In the genomic region with DNA sequence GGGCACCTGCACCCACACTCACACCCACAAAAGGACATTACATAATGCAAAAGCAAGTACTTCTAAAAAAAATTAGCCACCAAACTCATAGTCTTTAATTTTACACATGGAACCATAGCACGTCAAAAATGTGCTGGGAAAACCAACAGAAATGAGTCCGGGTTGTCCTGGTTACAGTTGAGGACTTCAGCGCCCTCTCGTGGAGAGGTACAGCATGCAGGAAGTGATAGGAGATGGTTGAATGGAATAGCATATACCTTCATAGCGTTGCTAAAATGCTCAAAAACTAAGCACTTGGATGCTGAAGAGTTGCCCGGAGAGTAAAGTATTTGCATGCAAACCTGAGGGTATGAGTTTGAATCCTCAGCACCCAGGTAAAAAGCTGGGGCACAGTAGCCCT, we compare ENCODE assay signal across 8 mouse cellular contexts. TPM values are rescaled to one million over a fixed set of nuclear protein-coding genes. Genes with fewer than 3 reads are reported as not detected.
A peak's percentile ranks its signal among the peaks of the same experiment; 100 is the strongest.
DNase-seq lines count a peak whose midpoint lies in the region; ATAC-seq and TF ChIP-seq lines count a peak whose summit lies in the region.

No protein-coding gene starts in this region.

- no peaks in the 10 kb centered on the region for H3K36me3 ChIP-seq in ES-E14 (ENCODE audit: control insufficient read depth, insufficient read depth, low read length, poor library complexity, severe bottlenecking)
- H3K36me3 ChIP-seq in midbrain, embryonic 16.5 days (ENCODE audit: control insufficient read depth, insufficient read depth, low read length) = no peaks in the 10 kb centered on the region

- peaks cover 7% of the 10 kb centered on the region; the same call in 1 of the 2 replicates for H3K27me3 ChIP-seq in midbrain, embryonic 16.5 days (ENCODE audit: control insufficient read depth, insufficient read depth, low read depth, low read length)

- no peaks in the 10 kb centered on the region for H3K9me3 ChIP-seq in ES-E14 (ENCODE audit: control insufficient read depth, insufficient read depth, low read depth, low read length)
- no peaks in the 10 kb centered on the region for H3K9me3 ChIP-seq in midbrain, embryonic 16.5 days (replicated peaks; ENCODE audit: control insufficient read depth, low read length, poor library complexity, severe bottlenecking)

- DNase-seq in left cerebral cortex, adult 18-20 months (ENCODE audit: low spot score in 2 of 2) = peak; percentile 20 to 53
- DNase-seq in left cerebral cortex, adult 11 months (ENCODE audit: low spot score) = no peak
- DNase-seq in ES-E14 (ENCODE audit: low read depth, low spot score) = peak; percentile 42
- DNase-seq in adrenal gland, adult 8-10 months = peak; percentile 24
- DNase-seq in kidney, postnatal 25 days = peak; percentile 75 to 82

- H3K27ac ChIP-seq in ES-E14 (ENCODE audit: insufficient read depth, low read depth, low read length, poor library complexity, severe bottlenecking) = no peak overlapping the region
- no peak overlapping the region for H3K27ac ChIP-seq in midbrain, embryonic 16.5 days (ENCODE audit: low read length)

- H3K4me2 ChIP-seq in midbrain, embryonic 16.5 days (ENCODE audit: low read length) = no peak overlapping the region

- in situ Hi-C loops in ES-E14 (cut with MboI; ENCODE audit: low sequenced_read_pairs in 2 of 2, unreplicated experiment in 2 of 2) = no loop called here

- 76% methylated on average over 6 of the region's 6 CpGs for WGBS in midbrain, embryonic 16.5 days

- ATAC-seq in neutrophil, adult 5-6 weeks (ENCODE audit: extremely low read depth, insufficient number of reproducible peaks, low FRiP score, poor library complexity, severe bottlenecking) = peak; percentile 43
- no peak for ATAC-seq in midbrain, embryonic 16.5 days
- no peak for ATAC-seq in erythroid progenitor cell, adult 5-6 weeks (replicated peaks; ENCODE audit: low FRiP score, poor library complexity, severe bottlenecking)

- no peak overlapping the region for H3K9ac ChIP-seq in ES-E14 (ENCODE audit: insufficient read depth, low read depth, low read length, poor library complexity, severe bottlenecking)
- H3K9ac ChIP-seq in midbrain, embryonic 16.5 days (ENCODE audit: low read depth, low read length) = no peak overlapping the region

- peaks cover 0 to 3% of the 10 kb centered on the region in 2 experiments; a peak in 1 of 4 replicates for H3K4me1 ChIP-seq in ES-E14 (ENCODE audit: control insufficient read depth in 2 of 2, insufficient read depth in 2 of 2, low read length in 2 of 2, poor library complexity in 1 of 2)
- H3K4me1 ChIP-seq in midbrain, embryonic 16.5 days (ENCODE audit: control insufficient read depth, insufficient read depth, low read length) = 0 out of 2 replicates have a peak, but pooled peaks cover 4% of the 10 kb centered on the region

- H3K4me3 ChIP-seq in ES-E14 (ENCODE audit: insufficient read depth in 1 of 2, low read depth in 1 of 2, low read length in 2 of 2, poor library complexity in 1 of 2, severe bottlenecking in 1 of 2) = no peak overlapping the region
- H3K4me3 ChIP-seq in midbrain, embryonic 16.5 days (ENCODE audit: low read depth, low read length) = no peak overlapping the region

TF ChIP-seq in ES-E14, 5 proteins besides CTCF, POLR2A, EP300 and RAD21:
- TF ChIP-seq CHD2 (IDR thresholded peaks at IDR 0.05; ENCODE audit: low read depth, low read length) = no peak
- TF ChIP-seq MAFK (IDR thresholded peaks at IDR 0.05; ENCODE audit: insufficient read depth, low read depth, low read length) = no peak
- no peak for TF ChIP-seq ZNF384 (IDR thresholded peaks at IDR 0.05; ENCODE audit: low read depth, low read length)
- TF ChIP-seq HCFC1 (IDR thresholded peaks at IDR 0.05; ENCODE audit: borderline replicate concordance, insufficient read depth, low read length) = no peak
- no peak for TF ChIP-seq ZC3H11A (IDR thresholded peaks at IDR 0.05; ENCODE audit: borderline replicate concordance, low read depth, low read length)
TF ChIP-seq in ES-E14: peak in this region for 0.

RNA-seq across cellular contexts. Expression of a gene that starts 17.7 kb away (rescaled TPM):
- total RNA-seq in left cerebral cortex, adult 18-20 months (2021) = under 1 TPM; 0.12 to 0.16 TPM
- 0.31 and 0.37 TPM in 2 replicates for total RNA-seq in ES-E14 (2012; rRNA removed)
- total RNA-seq in adrenal gland, adult 8-10 months (2022) = under 1 TPM; 0.06 to 0.24 (median 0.08) TPM
- 10.2 and 10.7 TPM in 2 replicates for total RNA-seq in neutrophil, adult 5-6 weeks (2017)
- polyA plus RNA-seq in midbrain, embryonic 16.5 days (2015; fragmentation: Nextera tagmentation; extraction: Ambion mirVana) = 1.9 and 2.5 TPM in 2 replicates
- 1.3 and 1.4 TPM in 2 replicates for total RNA-seq in erythroid progenitor cell, adult 5-6 weeks (2015; ENCODE audit: low replicate concordance)
- total RNA-seq in erythroid progenitor cell, adult 5-6 weeks (2017; ENCODE audit: low replicate concordance) = 0.90 and 1.1 TPM in 2 replicates

RNA-seq across cellular contexts. Expression of a gene that starts 27.7 kb away (rescaled TPM):
- total RNA-seq in left cerebral cortex, adult 18-20 months (2021) = 10 to 100 TPM; 14.1 to 17.0 TPM
- total RNA-seq in ES-E14 (2012; rRNA removed) = 3.7 and 4.2 TPM in 2 replicates
- 10 to 100 TPM; 17.7 to 24.2 (median 21.4) TPM for total RNA-seq in adrenal gland, adult 8-10 months (2022)
- 80.3 and 87.4 TPM in 2 replicates for total RNA-seq in neutrophil, adult 5-6 weeks (2017)
- 17.1 and 19.2 TPM in 2 replicates for polyA plus RNA-seq in midbrain, embryonic 16.5 days (2015; fragmentation: Nextera tagmentation; extraction: Ambion mirVana)
- total RNA-seq in erythroid progenitor cell, adult 5-6 weeks (2015; ENCODE audit: low replicate concordance) = 4.2 and 4.3 TPM in 2 replicates
- 1.5 and 2.1 TPM in 2 replicates for total RNA-seq in erythroid progenitor cell, adult 5-6 weeks (2017; ENCODE audit: low replicate concordance)
